Mouse (Mus musculus): ENCODE results near the gene Vmn1r90. TPM values are rescaled to one million over a fixed set of nuclear protein-coding genes. Genes with fewer than 3 reads are reported as not detected.
"Not testable (repeated sequence)": the region's sequence is repeated elsewhere in the genome, so short reads cannot be mapped to it uniquely, and the experiment has no call there.

Gene Vmn1r90
- 0.28 and 0.51 TPM in 2 replicates for polyA plus RNA-seq (2015; fragmentation: Nextera tagmentation; extraction: Ambion mirVana)

GRCm38 (mm10) chr7:14563406-14563805, at the start of gene Vmn1r90:
Gene Vmn1r90, minus strand, starts transcription at chr7:14563506.
- no peaks in the 10 kb centered on the region for H3K27me3 ChIP-seq
- H3K4me2 ChIP-seq (replicated peaks) = no peak within 1 kb of the TSS
- ATAC-seq = no peak
- H3K4me1 ChIP-seq (replicated peaks) = no peaks in the 10 kb centered on the region
- no peaks in the 10 kb centered on the region for H3K36me3 ChIP-seq
- no peak within 1 kb of the TSS for H3K9ac ChIP-seq (replicated peaks)
- H3K4me3 ChIP-seq (replicated peaks) = no peak within 1 kb of the TSS
- WGBS = 62% methylated on average over 1 of the region's 1 CpGs
- H3K27ac ChIP-seq = no peak within 1 kb of the TSS
- peaks cover 22% of the 10 kb centered on the region for H3K9me3 ChIP-seq

GRCm38 (mm10) chr7:14593009-14593408, 29.7 kb upstream of the Vmn1r90 start:
- not testable (repeated sequence) for ATAC-seq; H3K9ac ChIP-seq (replicated peaks); H3K4me2 ChIP-seq (replicated peaks); H3K4me1 ChIP-seq (replicated peaks); H3K27me3 ChIP-seq; H3K4me3 ChIP-seq (replicated peaks); H3K27ac ChIP-seq; H3K36me3 ChIP-seq
- 65% methylated on average over 8 of the region's 8 CpGs for WGBS
- peaks cover 45% of the 10 kb centered on the region for H3K9me3 ChIP-seq

GRCm38 (mm10) chr7:14552284-14552683, 11.0 kb downstream of the Vmn1r90 start:
- no peaks in the 10 kb centered on the region for H3K36me3 ChIP-seq
- no peaks in the 10 kb centered on the region for H3K27me3 ChIP-seq
- 84% methylated on average over 1 of the region's 1 CpGs for WGBS
- no peak overlapping the region for H3K27ac ChIP-seq
- peaks cover 43% of the 10 kb centered on the region for H3K9me3 ChIP-seq
- no peak overlapping the region for H3K4me3 ChIP-seq (replicated peaks)
- no peak overlapping the region for H3K4me2 ChIP-seq (replicated peaks)
- no peak for ATAC-seq
- no peaks in the 10 kb centered on the region for H3K4me1 ChIP-seq (replicated peaks)
- H3K9ac ChIP-seq (replicated peaks) = no peak overlapping the region

- Histone ChIP-seq H3K9ac (replicated peaks) (no peak overlapping the region), H3K36me3 (no peaks in the 10 kb centered on the region), H3K4me3 (replicated peaks) (no peak overlapping the region), H3K4me2 (replicated peaks) (no peak overlapping the region), H3K9me3 (peaks cover 33% of the 10 kb centered on the region), H3K27ac (no peak overlapping the region), H3K4me1 (replicated peaks) (no peaks in the 10 kb centered on the region), H3K27me3 (no peaks in the 10 kb centered on the region)
- no peak for ATAC-seq
- WGBS = 67% methylated on average over 1 of the region's 1 CpGs
Measured at GRCm38 (mm10) chr7:14525280-14525679, 38.0 kb downstream of the Vmn1r90 start.

GRCm38 (mm10) chr7:14522636-14523035, 40.7 kb downstream of the Vmn1r90 start:
- no peak for ATAC-seq

GRCm38 (mm10) chr7:14518301-14518700, 45.0 kb downstream of the Vmn1r90 start:
- WGBS = 67% methylated on average over 3 of the region's 3 CpGs
- no peak for ATAC-seq
- H3K9me3 ChIP-seq = peaks cover 38% of the 10 kb centered on the region; the same call in 1 of the 2 replicates

More at GRCm38 (mm10) chr7:14522636-14523035, 40.7 kb downstream of the Vmn1r90 start:
- H3K27ac ChIP-seq = no peak overlapping the region
- peaks cover 30% of the 10 kb centered on the region for H3K9me3 ChIP-seq
- WGBS = 72% methylated on average over 1 of the region's 1 CpGs
- H3K9ac ChIP-seq (replicated peaks) = no peak overlapping the region
- no peaks in the 10 kb centered on the region for H3K27me3 ChIP-seq
- H3K4me3 ChIP-seq (replicated peaks) = no peak overlapping the region
- no peak overlapping the region for H3K4me2 ChIP-seq (replicated peaks)
- no peaks in the 10 kb centered on the region for H3K36me3 ChIP-seq
- H3K4me1 ChIP-seq (replicated peaks) = no peaks in the 10 kb centered on the region

More at GRCm38 (mm10) chr7:14518301-14518700, 45.0 kb downstream of the Vmn1r90 start:
- H3K4me3 ChIP-seq (replicated peaks) = no peak overlapping the region
- H3K27ac ChIP-seq = no peak overlapping the region
- H3K4me1 ChIP-seq (replicated peaks) = no peaks in the 10 kb centered on the region
- H3K27me3 ChIP-seq = no peaks in the 10 kb centered on the region
- no peaks in the 10 kb centered on the region for H3K36me3 ChIP-seq
- no peak overlapping the region for H3K9ac ChIP-seq (replicated peaks)
- no peak overlapping the region for H3K4me2 ChIP-seq (replicated peaks)

Other genes starting within 250 kb of the Vmn1r90 start
- not detected in 2 replicates for gene Obox8, start 229.9 kb downstream of the Vmn1r90 start, polyA plus RNA-seq (2015; fragmentation: Nextera tagmentation; extraction: Ambion mirVana)
- not detected in 2 replicates for gene Sult2a8, start 116.7 kb downstream of the Vmn1r90 start, polyA plus RNA-seq (2015; fragmentation: Nextera tagmentation; extraction: Ambion mirVana)
- gene Sult2a7, start 69.3 kb downstream of the Vmn1r90 start, polyA plus RNA-seq (2015; fragmentation: Nextera tagmentation; extraction: Ambion mirVana) = not detected in 2 replicates
- gene Obox7, start 96.0 kb upstream of the Vmn1r90 start, polyA plus RNA-seq (2015; fragmentation: Nextera tagmentation; extraction: Ambion mirVana) = not detected in 2 replicates

Measured in midbrain, embryonic 13.5 days (tissue).